Mouse (Mus musculus): Measurements from ENCODE around the gene 1110051M20Rik.

1110051M20Rik gene

DNA sequence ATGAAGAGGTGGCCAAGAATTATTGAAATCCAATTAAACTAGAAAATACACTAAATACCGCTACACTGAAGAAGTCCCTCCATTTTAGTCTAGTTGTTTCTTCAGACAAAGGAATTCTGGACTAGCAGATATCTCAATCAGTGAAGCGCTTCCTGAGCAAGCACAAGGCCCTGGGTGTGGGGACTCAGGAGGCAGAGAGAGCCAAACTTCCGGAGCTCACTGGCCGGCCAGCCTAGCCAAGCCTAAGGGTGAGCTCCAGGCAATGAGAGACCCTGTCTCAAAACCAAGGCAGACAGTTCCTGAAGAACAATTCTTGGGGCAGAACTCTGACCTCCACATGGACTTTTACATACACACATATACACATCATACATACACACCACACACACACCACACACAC, 95.6 kb downstream of the 1110051M20Rik start:
- no peak for DNase-seq (ENCODE audit: low spot score)

DNA sequence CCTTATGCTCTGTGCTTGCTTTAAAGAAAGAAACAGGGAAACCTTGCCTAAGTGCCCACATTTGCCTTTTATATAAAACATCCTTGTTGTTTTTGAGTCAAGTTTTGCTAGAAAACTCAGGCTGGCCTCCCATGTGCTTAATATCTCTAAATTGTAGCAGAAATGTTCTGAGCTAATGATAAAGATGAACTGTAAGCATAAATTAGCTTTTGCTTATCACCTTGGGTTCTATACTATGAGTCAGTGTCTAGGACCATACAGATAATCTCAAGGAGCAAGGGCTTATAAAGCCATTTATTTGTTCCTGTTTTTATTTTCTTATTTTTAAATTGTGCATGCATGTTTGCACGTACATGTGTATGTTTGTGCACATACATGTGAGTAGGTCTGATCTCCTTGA, 98.9 kb downstream of the 1110051M20Rik start:
- DNase-seq (ENCODE audit: low spot score): no peak

DNA sequence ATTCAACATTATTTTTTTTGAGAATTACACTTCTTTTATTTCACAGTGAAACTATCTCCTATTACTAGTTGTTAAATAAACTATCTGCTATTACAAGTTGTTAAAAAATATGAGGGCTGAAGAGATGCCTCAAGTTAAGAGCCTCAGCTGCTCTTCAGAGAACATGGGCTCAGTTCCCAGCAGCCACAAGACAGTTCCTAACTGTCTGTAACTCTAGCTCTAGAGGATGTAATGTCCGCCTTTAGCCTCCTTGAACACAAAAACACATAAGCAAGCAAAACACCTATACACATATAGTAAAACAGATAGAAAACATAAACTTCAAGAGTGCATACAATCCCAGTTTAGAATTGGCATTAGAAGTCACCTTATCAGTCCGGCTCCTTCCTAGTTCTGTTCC, 104.9 kb downstream of the 1110051M20Rik start:
- no peak for DNase-seq (ENCODE audit: low spot score)

DNA sequence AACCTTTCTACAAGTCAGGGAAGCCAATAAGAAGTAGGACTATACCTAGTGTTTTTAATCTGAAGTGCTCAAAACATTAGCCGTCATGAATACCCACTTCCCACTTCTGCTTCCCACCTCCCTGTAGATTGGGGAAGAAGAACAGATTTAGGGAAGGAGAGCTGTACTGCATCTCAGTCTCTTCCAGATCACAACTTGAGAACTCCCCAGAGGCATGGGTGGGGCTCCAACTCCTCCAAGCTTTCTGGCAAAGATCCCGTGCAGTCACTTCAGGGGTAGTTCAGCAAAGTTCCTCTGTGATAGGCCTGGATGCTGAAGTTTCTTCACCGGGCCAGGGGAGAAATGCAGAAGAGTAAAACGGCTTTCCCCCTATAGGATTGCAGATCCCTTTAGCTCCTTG, 109.4 kb downstream of the 1110051M20Rik start:
- DNase-seq (ENCODE audit: low spot score): no peak

DNA sequence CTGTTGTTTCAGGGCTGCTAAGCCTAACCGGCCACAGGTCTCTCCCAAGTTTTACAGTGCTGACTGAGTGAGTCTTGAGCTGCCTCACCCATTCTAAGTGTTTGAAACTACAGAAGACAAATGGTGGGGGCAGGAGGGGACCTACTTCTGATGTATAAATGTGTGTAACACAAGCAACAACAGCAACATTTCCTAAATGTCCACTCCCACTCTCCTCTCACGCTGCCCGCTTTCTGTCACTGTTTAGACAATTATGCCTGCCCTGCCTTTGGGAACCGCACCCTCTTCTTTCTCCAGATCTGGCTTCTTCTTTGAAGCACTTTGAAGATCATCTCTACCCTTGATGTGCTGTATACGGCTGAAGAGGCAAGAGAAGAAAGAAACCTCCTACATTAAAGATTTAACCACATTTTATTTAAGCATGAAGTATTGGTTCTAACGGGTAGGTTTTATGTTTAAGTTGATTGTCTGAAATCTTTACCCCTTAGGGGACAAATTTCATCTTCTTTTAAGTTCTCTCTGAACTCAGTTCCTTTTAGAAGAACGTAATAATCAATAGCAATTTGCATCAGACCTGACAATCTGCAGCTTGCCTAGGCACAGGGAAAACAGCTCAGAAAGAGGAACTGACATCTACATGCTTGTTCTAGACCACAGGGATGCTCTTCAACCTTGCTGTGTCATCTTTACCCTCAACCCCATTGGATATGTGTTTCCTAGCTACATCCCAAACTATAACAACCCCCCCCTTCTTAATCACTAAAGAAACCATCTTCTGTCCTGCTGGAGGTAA, 113.3 kb downstream of the 1110051M20Rik start:
- no peak for DNase-seq (ENCODE audit: low spot score)

DNA sequence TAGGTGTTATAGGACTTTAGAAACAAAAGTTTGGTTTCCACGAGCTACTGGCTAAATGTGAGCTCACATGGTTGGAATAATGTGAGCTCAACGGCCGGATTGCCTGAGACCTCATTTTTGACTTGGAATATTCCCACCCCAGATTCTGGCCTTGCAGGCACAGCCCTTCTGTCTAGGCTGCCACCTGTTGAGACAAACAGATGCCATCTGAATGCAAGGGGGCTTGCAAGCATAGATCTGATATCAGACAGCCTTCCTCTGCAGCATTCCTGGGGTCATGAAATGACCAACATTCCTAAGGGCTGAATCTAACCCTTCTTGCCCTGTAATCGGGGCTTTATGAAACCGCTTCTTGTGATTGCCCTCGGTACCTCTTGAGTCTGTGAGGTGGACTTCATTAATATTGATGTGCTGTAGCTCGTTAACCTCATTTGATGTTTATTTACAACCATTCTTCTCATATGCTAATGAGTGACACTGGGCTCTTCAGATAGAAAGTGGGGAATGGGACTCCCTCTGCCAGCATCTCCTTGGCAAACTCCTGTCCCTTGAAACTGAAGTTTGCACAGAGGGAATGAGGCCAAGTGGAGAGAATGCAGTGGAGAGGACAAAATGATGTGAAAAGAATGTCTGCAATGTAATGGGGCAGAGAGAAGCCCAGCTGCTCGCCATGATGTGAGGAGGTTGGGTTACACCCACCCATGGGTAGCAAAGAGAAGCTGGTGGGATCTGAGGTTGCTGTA, 114.3 kb downstream of the 1110051M20Rik start:
- DNase-seq (ENCODE audit: low spot score): no peak

DNA sequence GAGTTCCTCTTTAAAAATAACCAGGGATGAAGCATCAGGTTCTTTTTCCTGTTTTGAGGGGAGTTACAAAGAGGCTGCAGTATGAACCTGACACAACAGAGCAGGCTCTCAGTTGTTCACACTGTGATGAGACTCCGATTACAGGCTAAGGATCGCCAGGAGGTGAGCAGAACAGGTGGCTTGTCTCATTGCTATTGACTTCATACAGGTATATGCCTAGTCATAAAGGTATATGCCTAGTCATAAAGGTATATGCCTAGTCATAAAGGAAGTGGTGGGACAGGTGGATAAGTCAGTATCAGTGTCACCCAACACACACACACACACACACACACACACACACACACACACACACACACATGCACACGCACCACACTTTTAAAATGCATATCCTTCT, 115.8 kb downstream of the 1110051M20Rik start:
- DNase-seq (ENCODE audit: low spot score): no peak

DNA sequence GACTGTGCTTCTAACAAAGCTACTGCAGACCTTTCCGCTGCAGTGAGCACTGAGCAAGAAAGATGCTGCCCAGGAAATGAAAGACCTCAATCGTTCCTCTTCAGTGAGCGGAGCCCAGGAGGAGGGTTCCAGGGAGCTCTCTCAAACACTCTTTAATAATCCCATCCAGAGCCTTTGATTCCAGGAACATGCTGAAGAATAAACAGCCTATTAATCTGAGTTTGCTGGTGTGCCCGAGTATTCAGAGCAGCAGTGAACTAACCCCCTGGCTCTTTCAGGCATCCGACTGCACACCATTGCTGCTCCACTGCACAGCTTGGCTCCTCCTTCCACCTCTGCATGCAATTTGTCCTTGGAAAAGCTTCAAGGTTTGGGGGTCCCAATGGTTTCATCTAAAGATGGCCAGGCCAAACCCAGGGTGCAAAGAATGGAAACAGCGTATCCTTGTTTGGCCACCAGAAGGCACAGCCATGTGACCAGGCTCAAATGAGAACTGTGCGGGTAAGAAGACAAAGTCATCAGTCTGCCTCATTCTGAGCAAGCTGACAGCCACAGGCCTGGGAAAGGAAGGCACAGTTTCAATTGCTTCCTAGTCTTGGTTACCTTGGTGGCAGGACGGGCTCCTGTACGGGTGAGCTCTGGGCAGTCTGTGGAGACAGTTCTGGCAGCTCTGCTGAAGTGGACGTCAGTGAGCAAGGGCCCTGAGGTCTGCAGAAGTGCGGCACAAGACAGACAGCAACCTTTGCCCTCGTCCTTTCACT, 116.4 kb downstream of the 1110051M20Rik start:
- no peak for DNase-seq (ENCODE audit: low spot score)

DNA sequence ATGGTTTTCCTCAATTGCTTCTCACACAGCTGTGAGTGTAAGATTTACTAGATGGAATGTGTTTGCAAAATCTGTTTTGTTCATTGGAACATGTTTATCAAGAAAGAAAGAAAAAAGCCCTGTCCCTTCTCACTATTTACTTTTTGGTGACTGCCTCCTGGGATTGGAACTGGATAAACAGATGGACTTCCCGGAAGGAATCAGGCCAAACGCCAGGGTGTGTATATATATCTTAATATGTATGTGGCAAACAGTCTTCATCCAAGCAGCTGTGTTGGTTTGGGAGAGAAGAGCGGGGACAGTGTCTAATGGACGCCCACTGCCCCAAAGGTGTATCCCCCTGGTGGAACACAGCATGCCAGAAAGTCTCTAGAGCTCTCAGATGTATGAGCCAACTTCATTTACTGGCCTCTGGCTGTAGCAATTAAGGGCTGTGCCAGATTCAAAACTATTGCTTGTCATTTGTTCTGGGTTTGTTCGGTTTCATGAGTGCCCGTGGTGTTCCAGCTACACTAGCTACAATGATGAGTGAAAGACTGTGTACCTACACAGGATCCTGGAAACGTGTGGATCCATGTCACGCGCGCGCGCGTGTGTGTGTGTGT, 117.7 kb downstream of the 1110051M20Rik start:
- DNase-seq (ENCODE audit: low spot score): no peak

DNA sequence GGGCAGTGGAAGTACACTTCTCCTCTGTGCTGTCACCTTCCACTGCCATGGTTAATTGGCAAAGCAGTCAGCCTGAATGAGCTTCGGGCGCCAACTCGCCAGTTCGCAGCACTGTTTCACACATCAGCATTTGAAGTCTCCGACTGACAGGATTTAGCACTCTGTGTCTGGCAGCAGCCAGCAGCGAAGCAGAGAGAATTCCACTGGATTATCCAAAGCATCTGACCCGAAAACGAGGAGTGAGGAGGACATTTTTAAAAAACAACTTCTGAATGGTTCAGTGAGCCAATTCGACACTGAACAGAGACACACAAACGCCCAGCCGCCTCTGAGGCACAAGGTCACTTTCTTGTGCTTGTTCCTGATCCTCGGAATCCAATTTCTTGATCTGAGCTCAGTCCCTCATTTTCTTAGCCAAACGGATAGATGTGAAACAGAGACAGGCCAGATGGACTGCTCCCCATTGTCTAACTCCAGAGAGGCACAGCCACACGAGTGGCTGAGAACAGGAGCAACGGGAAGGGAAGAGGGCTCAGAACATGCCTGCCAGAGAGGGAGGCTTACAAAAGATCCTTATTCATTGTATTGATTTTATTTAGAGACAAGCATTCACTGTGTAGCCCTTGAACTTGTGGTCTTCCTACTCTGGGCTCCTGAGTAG, 119.6 kb downstream of the 1110051M20Rik start:
- no peak for DNase-seq (ENCODE audit: low spot score)

DNA sequence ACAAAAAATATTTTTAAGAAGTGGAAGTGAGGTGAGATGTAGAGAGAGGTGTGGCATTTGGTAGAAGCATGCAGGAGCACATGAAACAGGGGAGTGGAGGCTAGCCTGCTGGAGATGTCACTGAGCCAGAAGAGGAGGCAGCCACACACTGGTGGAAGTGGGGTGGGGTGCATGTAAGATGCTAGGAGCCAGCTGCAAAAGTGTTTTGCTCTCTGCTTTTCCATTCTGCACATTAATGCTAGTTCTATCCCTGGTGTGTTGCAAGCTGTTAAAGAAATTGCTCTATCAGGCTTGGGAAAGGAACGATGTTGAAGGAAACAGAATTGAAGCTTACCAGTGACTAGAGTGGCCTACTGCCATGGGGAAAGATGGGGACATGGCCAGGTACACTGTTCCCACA, 120.2 kb downstream of the 1110051M20Rik start:
- no peak for DNase-seq (ENCODE audit: low spot score)

DNA sequence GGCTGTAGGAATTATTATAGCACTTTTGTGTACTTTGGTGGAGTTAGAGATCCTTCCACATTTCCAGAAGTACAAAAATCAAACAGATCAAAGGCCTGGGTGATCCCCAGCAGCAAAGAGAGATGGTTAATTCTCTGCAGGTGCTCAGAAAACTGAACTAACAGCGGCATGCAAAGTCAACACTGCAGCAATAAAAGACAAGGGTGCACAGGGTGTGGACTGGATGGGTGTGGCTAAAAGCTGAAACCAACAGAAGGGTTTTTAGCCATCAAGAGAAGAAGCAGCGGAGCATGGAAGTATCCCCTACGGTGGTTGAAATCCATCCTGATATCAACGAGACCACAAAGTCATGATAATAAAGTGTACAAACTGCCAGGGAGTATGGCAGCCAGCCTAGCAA, 122.0 kb downstream of the 1110051M20Rik start:
- DNase-seq (ENCODE audit: low spot score): no peak

DNA sequence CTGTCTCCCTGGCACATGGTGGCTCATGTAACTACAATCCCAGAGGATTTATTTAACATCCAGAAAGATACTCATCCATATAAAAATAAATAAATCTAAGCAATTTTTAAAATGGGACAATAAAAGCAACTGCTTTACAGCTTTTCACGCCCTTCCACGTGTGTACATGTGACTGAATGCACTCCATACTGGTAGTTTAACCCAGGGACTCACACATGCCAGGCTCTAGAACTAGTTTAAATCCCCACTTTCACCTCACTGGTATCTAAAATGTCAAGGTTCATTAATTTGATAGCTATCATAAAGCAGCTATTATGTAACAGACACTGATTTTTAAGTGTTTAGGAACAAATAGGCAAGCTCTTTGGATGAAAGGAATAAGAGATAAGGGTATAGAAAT, 122.6 kb downstream of the 1110051M20Rik start:
- no peak for DNase-seq (ENCODE audit: low spot score)

DNA sequence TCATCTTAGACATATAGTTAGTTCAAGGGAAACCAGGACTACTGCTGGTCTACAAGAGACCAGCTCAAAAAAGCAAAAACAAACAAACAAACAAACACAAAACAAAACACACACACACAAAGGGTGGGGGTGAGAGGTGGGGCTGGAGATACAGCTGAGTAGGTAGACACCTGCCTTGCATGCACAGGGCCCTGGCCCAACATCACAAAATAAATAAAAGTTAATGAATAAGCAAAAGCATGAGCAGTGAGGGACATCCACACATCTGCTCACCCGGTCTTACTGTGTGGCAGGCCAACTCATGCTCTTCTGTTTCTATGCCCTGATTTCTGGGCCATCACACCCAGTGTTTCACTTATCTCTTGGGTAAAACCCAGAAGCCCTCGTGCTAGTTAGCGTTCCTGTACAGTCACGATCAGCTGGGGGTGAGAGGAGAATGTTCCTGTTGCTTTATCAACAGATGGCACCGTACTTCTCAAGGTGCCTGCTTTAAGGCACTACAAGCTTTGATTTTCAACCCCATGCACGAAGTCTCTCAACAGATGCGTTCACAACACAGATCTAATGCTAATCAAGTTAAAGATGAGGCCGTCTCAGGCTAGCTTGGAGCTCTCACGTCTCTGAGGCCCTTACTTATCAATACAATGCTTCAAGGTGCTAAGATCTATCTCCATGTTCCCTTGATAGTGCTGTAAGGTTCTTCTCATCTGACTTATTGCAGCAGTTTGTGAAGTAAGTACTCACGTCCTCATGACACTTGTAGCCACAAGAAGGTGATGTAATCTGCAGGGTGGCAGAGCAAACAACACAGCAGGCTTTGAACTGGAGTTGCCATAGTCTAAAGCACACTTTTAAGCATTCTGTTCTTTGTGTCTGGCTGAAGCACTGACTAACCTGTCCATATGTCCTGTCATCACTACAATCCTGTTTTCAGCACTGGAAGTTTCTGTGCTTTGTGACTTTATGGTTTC, 123.7 kb downstream of the 1110051M20Rik start:
- no peak for DNase-seq (ENCODE audit: low spot score)

DNA sequence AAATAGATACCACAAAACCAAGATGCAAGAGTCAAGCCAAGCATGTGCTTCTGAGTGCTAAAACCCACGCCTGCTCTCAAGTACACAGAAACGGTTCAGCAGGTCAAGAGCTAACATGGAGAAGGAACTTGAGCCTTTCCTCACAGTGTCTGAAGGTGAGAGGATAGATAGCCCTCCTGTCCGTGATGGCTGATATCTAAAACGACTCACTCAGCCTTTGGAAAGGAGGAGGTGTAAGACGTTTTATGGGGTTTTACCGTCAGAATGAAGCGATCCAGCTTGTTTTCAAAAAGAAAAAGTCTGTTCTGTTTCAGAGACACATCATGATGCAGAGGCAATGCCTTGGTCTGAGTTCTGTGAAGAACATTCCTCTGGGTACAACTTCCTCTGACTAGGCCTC, 130.3 kb downstream of the 1110051M20Rik start:
- DNase-seq (ENCODE audit: low spot score): no peak

DNA sequence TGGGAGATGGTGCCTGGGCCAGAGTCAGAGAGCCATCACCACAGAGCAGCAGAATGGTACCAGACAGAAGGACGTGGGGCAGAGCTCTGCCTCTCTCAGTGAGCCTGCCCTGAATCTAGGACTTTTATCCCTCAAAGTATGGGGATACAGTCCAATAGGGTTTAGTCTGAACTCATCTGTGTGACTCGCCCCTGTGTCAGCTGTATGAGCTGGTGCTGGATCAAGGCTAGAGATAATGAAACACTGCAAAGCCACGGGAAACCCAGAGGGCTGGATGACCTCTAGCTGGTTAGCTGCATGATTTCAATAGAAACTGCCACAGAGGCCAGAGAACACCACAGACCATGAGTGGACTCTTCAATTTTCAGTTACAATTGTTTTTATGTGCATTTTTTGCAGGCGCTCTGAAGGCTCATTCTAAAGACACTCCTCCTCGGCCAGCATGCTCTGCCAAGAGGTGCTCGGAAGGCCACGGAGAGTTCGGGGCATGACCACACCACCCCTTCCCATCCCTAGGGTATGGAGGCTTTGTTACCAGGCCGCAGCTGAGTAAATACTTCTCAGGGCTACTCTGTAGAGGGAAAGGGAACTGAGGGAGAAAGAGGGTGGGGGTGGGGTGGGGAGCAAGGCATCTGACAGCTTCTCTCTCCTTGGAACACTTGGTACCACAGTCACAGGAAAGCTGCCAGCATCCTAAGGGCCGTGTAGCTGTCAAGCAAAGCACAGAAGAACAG, 131.8 kb downstream of the 1110051M20Rik start:
- no peak for DNase-seq (ENCODE audit: low spot score)

DNA sequence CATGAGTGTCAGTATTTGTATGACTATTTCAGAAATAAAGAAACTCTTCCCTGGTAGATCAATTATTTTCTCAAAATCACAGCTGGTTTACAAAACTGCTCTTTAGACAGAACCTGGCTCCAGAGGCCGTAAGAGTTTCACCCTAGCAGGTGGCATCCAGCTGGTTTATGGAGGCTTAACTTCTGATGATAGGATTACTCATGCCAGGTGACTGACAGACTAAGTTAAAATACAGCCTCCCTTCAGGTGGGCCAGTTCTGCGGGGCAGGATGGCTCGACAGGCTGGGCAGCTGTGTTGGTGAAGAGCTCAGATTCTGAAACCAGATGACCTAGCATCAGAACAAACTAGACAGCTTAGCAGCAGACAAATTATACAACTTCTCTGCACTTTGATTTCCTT, 135.0 kb downstream of the 1110051M20Rik start:
- DNase-seq (ENCODE audit: low spot score): no peak

DNA sequence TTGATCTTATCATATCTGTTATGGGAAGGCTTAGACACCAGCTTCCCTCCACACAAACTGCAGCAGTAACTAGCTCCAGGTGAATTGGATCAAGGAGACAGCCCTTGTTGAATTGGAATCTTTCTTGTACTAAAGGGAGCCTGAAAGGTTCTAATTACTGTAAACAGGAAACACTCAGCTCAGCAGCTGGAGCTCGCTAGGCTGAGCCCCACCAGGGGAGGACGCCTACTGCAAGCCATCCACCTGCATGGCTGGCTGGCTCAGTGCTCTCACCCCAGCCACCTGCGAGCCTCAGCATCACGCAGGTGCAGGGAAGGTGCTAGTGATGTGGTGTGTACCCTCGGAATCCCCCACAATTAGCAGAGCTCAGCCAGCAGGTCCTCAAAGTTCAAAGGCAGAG, 135.8 kb downstream of the 1110051M20Rik start:
- DNase-seq (ENCODE audit: low spot score): no peak

DNA sequence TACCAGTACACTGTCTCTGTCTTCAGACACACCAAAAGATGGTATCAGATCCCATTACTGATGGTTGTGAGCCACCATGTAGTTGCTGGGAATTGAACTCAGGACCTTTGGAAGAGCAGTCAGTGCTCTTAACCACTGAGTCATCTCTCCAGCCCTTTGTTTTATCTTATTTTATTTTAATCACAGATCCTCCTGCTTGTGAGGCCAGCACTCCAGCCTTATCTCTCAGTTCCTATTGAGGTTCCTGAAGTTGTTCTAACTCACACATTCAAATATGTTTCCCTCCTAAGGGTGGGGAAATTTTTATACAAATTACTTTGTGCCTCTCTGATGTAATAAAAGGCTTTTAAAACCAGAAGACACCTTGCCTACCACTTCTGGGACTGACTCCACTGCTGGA, 137.9 kb downstream of the 1110051M20Rik start:
- no peak for DNase-seq (ENCODE audit: low spot score)

DNA sequence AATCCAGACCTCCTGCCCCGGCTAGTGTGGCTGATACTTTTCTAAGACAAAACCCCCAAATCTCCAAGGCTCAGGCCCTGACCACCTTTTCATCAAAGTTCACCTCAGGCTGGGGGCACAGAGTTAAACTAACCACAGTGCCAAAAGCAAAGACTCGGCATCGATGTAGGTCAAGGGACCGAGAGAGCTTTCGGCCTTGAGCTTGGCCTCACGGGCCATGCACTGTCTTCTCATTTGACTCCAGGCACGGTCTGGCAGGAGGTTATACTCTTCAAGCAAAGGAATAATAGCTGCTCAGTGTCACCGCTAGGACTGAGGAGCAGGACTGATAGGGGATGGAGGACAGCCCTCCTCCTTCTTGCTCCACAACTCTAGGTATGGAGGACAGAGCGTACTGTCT, 138.6 kb downstream of the 1110051M20Rik start:
- no peak for DNase-seq (ENCODE audit: low spot score)
